Mouse (Mus musculus): ENCODE results near the gene Ppp2r5e.

Ppp2r5e gene

GRCm38 (mm10) chr12:75596154-75597002 is at the start of gene Ppp2r5e:
TSS of gene Ppp2r5e (minus strand) at chr12:75596245.
- DNase-seq (ENCODE audit: low read depth, low spot score): peak; percentile 99

GRCm38 (mm10) chr12:75645780-75646179 is 49.7 kb upstream of the Ppp2r5e start:
- DNase-seq (ENCODE audit: low read depth, low spot score): no peak

- DNase-seq (ENCODE audit: low read depth, low spot score): peak; percentile 15
Observed at GRCm38 (mm10) chr12:75641726-75642125, 45.7 kb upstream of the Ppp2r5e start.

- no peak for DNase-seq (ENCODE audit: low read depth, low spot score)
Observed at GRCm38 (mm10) chr12:75638345-75638744, 42.3 kb upstream of the Ppp2r5e start.

- DNase-seq (ENCODE audit: low read depth, low spot score): no peak
Observed at GRCm38 (mm10) chr12:75637103-75637502, 41.1 kb upstream of the Ppp2r5e start.

- no peak for DNase-seq (ENCODE audit: low read depth, low spot score)
Observed at GRCm38 (mm10) chr12:75635771-75636430, 39.9 kb upstream of the Ppp2r5e start.

GRCm38 (mm10) chr12:75629618-75630017 is 33.6 kb upstream of the Ppp2r5e start:
- DNase-seq (ENCODE audit: low read depth, low spot score): no peak

GRCm38 (mm10) chr12:75623292-75623691 is 27.2 kb upstream of the Ppp2r5e start:
- no peak for DNase-seq (ENCODE audit: low read depth, low spot score)

GRCm38 (mm10) chr12:75622835-75623234 is 26.8 kb upstream of the Ppp2r5e start:
- no peak for DNase-seq (ENCODE audit: low read depth, low spot score)

GRCm38 (mm10) chr12:75616841-75617240 is 20.8 kb upstream of the Ppp2r5e start:
- DNase-seq (ENCODE audit: low read depth, low spot score): no peak

GRCm38 (mm10) chr12:75616158-75616791 is 20.2 kb upstream of the Ppp2r5e start:
- DNase-seq (ENCODE audit: low read depth, low spot score): peak; percentile 10

GRCm38 (mm10) chr12:75615556-75615955 is 19.5 kb upstream of the Ppp2r5e start:
- DNase-seq (ENCODE audit: low read depth, low spot score): no peak

GRCm38 (mm10) chr12:75612711-75613110 is 16.7 kb upstream of the Ppp2r5e start:
- DNase-seq (ENCODE audit: low read depth, low spot score): no peak

- no peak for DNase-seq (ENCODE audit: low read depth, low spot score)
Observed at GRCm38 (mm10) chr12:75599490-75599889, 3.4 kb upstream of the Ppp2r5e start.

GRCm38 (mm10) chr12:75598988-75599387 is 2.9 kb upstream of the Ppp2r5e start:
- no peak for DNase-seq (ENCODE audit: low read depth, low spot score)

GRCm38 (mm10) chr12:75597707-75598106 is 1.7 kb upstream of the Ppp2r5e start:
- no peak for DNase-seq (ENCODE audit: low read depth, low spot score)

- peak; percentile 48 for DNase-seq (ENCODE audit: low read depth, low spot score)
Observed at GRCm38 (mm10) chr12:75595291-75596153, 523 bp downstream of the Ppp2r5e start.

GRCm38 (mm10) chr12:75594404-75594803 is 1.6 kb downstream of the Ppp2r5e start:
- DNase-seq (ENCODE audit: low read depth, low spot score): no peak

- no peak for DNase-seq (ENCODE audit: low read depth, low spot score)
Observed at GRCm38 (mm10) chr12:75593817-75594216, 2.2 kb downstream of the Ppp2r5e start.

GRCm38 (mm10) chr12:75587501-75587900 is 8.5 kb downstream of the Ppp2r5e start:
- DNase-seq (ENCODE audit: low read depth, low spot score): peak; percentile 12

GRCm38 (mm10) chr12:75583776-75584175 is 12.3 kb downstream of the Ppp2r5e start:
- no peak for DNase-seq (ENCODE audit: low read depth, low spot score)

Data from CD4-positive, CD25-positive, alpha-beta regulatory T cell, adult 2 months (primary cell).